In the genomic region with DNA sequence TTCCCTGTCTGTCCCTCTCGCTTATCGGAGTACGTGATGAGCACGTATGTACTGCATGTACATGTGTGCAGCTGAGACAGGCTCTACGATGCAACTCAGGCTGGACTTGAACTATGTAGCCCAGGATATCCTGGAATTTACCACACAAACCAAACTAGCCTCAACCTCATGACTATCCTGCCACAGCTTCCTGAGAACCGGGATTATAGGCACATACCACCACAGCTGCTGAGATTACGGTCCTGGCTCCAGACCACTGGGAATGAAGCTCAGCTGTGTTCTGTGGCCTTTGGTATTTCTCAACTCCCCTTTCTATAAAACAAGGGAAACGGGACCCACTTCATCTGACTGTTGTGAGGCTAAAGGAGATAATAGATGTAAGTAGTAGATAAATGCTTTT, we compare ENCODE assay signal across 25 mouse cellular contexts.
"Had no signal": no experiment of that assay in that cellular context is flagged by ENCODE, and none has a peak within 500 bp of the region (broad histone marks: within the 10 kb centered on the region; RNA-seq: fewer than 3 reads in every experiment).

No protein-coding gene starts in this region.

- H3K27me3 ChIP-seq: heart, embryonic 13.5 days; heart, embryonic 15.5 days; hindbrain, embryonic 13.5 days; hindbrain, embryonic 15.5 days; kidney, embryonic 15.5 days; liver, embryonic 13.5 days; liver, embryonic 15.5 days had no signal

- ATAC-seq: hindbrain, postnatal 0 days; intestine, embryonic 16.5 days had no signal

- H3K9me3 ChIP-seq: heart, embryonic 10.5 days; heart, embryonic 13.5 days; heart, embryonic 15.5 days; hindbrain, embryonic 13.5 days; hindbrain, embryonic 15.5 days; kidney, embryonic 15.5 days; liver, embryonic 13.5 days; liver, embryonic 15.5 days had no signal

- DNase-seq: gastrocnemius, postnatal 14 days; gastrocnemius, postnatal 36 days; heart, adult 18-20 months; heart, postnatal 14 days; heart, postnatal 36 days; kidney, adult 11 months; kidney, adult 2 months; kidney, adult 9 months; kidney, postnatal 14 days; kidney, postnatal 36 days; layer of hippocampus, adult 9-11 months; layer of hippocampus, postnatal 36 days; liver; liver, embryonic 13.5 days had no signal

- H3K9ac ChIP-seq: heart, embryonic 13.5 days; heart, embryonic 15.5 days; hindbrain, embryonic 13.5 days; hindbrain, embryonic 15.5 days; kidney, embryonic 15.5 days; liver, embryonic 13.5 days; liver, embryonic 15.5 days had no signal

- H3K27ac ChIP-seq: heart, embryonic 10.5 days; heart, embryonic 13.5 days; heart, embryonic 15.5 days; hindbrain, embryonic 13.5 days; hindbrain, embryonic 15.5 days; hindbrain, postnatal 0 days; kidney, embryonic 15.5 days; kidney, postnatal 0 days; liver, embryonic 13.5 days; liver, embryonic 15.5 days had no signal

- H3K4me1 ChIP-seq: heart, embryonic 13.5 days; heart, embryonic 15.5 days; hindbrain, embryonic 13.5 days; kidney, embryonic 15.5 days; liver, embryonic 13.5 days; liver, embryonic 15.5 days had no signal

- H3K4me3 ChIP-seq: heart, embryonic 10.5 days; heart, embryonic 13.5 days; heart, embryonic 15.5 days; hindbrain, embryonic 13.5 days; hindbrain, embryonic 15.5 days; kidney, embryonic 15.5 days; liver, embryonic 13.5 days; liver, embryonic 15.5 days had no signal

- H3K36me3 ChIP-seq: heart, embryonic 10.5 days; heart, embryonic 13.5 days; heart, embryonic 15.5 days; hindbrain, embryonic 13.5 days; hindbrain, embryonic 15.5 days; kidney, embryonic 15.5 days; liver, embryonic 13.5 days; liver, embryonic 15.5 days had no signal

- H3K4me2 ChIP-seq: heart, embryonic 13.5 days; heart, embryonic 15.5 days; hindbrain, embryonic 13.5 days; hindbrain, embryonic 15.5 days; kidney, embryonic 15.5 days; liver, embryonic 11.5 days; liver, embryonic 13.5 days; liver, embryonic 15.5 days had no signal
